ENCODE assay signal across 21 mouse cellular contexts in genomic region chr15:97854059-97854458, GRCm38 (mm10). TPM values are rescaled to one million over a fixed set of nuclear protein-coding genes. Genes with fewer than 3 reads are reported as not detected.
DNase-seq lines count a peak whose midpoint lies in the region; ATAC-seq and TF ChIP-seq lines count a peak whose summit lies in the region.
"Had no signal": no experiment of that assay in that cellular context is flagged by ENCODE, and none has a peak within 500 bp of the region (broad histone marks: within the 10 kb centered on the region; RNA-seq: fewer than 3 reads in every experiment).

No protein-coding gene starts in this region.

- no peak overlapping the region for H3K9ac ChIP-seq in hindbrain, postnatal 0 days (replicated peaks; ENCODE audit: low read length)
- no peak overlapping the region for H3K9ac ChIP-seq in hindbrain, embryonic 13.5 days
- no peak overlapping the region for H3K9ac ChIP-seq in liver, embryonic 14.5 days (replicated peaks)
- H3K9ac ChIP-seq in stomach, postnatal 0 days (ENCODE audit: low read length), result no peak overlapping the region
- H3K9ac ChIP-seq: embryonic facial prominence, embryonic 12.5 days; limb, embryonic 15.5 days; midbrain, embryonic 15.5 days had no signal

- TF ChIP-seq EP300 in liver, embryonic 14.5 days (IDR thresholded peaks at IDR 0.05; ENCODE audit: low read depth), result no peak
- no peak for TF ChIP-seq EP300 in stomach, postnatal 0 days (optimal IDR thresholded peaks at IDR 0.05)

- no peaks in the 10 kb centered on the region for H3K36me3 ChIP-seq in hindbrain, postnatal 0 days (ENCODE audit: insufficient read depth, low read length)
- H3K36me3 ChIP-seq in hindbrain, embryonic 13.5 days, result no peaks in the 10 kb centered on the region
- no peaks in the 10 kb centered on the region for H3K36me3 ChIP-seq in liver, embryonic 14.5 days (replicated peaks; ENCODE audit: control insufficient read depth, insufficient read depth, low read depth)
- H3K36me3 ChIP-seq in stomach, postnatal 0 days (ENCODE audit: control insufficient read depth, insufficient read depth, low read length), result no peaks in the 10 kb centered on the region
- H3K36me3 ChIP-seq: embryonic facial prominence, embryonic 12.5 days; limb, embryonic 15.5 days; midbrain, embryonic 15.5 days had no signal

- 38% methylated on average over 8 of the region's 8 CpGs for WGBS in hindbrain, postnatal 0 days
- 39% methylated on average over 8 of the region's 8 CpGs for WGBS in hindbrain, embryonic 13.5 days
- 35% methylated on average over 8 of the region's 8 CpGs for WGBS in liver, embryonic 14.5 days (ENCODE audit: insufficient replicate concordance)
- 48% methylated on average over 8 of the region's 8 CpGs for WGBS in stomach, postnatal 0 days

- H3K9me3 ChIP-seq in hindbrain, postnatal 0 days (ENCODE audit: low read length), result no peaks in the 10 kb centered on the region
- no peaks in the 10 kb centered on the region for H3K9me3 ChIP-seq in hindbrain, embryonic 13.5 days
- no peaks in the 10 kb centered on the region for H3K9me3 ChIP-seq in liver, embryonic 14.5 days (ENCODE audit: control insufficient read depth, low read length)
- no peaks in the 10 kb centered on the region for H3K9me3 ChIP-seq in stomach, postnatal 0 days (ENCODE audit: control insufficient read depth, low read length)
- H3K9me3 ChIP-seq: embryonic facial prominence, embryonic 12.5 days; limb, embryonic 15.5 days; midbrain, embryonic 15.5 days had no signal

- DNase-seq in hindbrain, postnatal 0 days (ENCODE audit: low spot score), result no peak
- no peak for DNase-seq in liver, embryonic 14.5 days (ENCODE audit: low read depth in 3 of 3, low spot score in 3 of 3)
- DNase-seq in liver, result no peak
- DNase-seq in thymus, postnatal 14 days, result peak; percentile 19
- DNase-seq in thymus, adult 18-20 months, result no peak
- DNase-seq in stomach, postnatal 0 days (ENCODE audit: low spot score), result no peak
- DNase-seq in right cerebral cortex, adult 2 months (ENCODE audit: low spot score in 2 of 2), result no peak
- DNase-seq: adrenal gland, adult 8-10 months; cerebellum, adult 18-20 months; cerebellum, postnatal 14 days; heart, postnatal 10 days; kidney, adult 8-10 months; lung, adult 18-20 months; lung, postnatal 36 days; thymus, postnatal 25 days had no signal

- no peaks in the 10 kb centered on the region for H3K27me3 ChIP-seq in hindbrain, postnatal 0 days (ENCODE audit: insufficient read depth, low read length)
- H3K27me3 ChIP-seq in hindbrain, embryonic 13.5 days, result no peaks in the 10 kb centered on the region
- no peaks in the 10 kb centered on the region for H3K27me3 ChIP-seq in liver, embryonic 14.5 days (ENCODE audit: control insufficient read depth, insufficient read depth, low read length)
- H3K27me3 ChIP-seq in stomach, postnatal 0 days (ENCODE audit: control insufficient read depth, insufficient read depth, low read length), result no peaks in the 10 kb centered on the region
- H3K27me3 ChIP-seq: embryonic facial prominence, embryonic 12.5 days; limb, embryonic 15.5 days; midbrain, embryonic 15.5 days had no signal

- no peak overlapping the region for H3K27ac ChIP-seq in hindbrain, postnatal 0 days
- H3K27ac ChIP-seq in hindbrain, embryonic 13.5 days, result no peak overlapping the region
- no peak overlapping the region for H3K27ac ChIP-seq in liver, embryonic 14.5 days
- no peak overlapping the region for H3K27ac ChIP-seq in stomach, postnatal 0 days (replicated peaks)
- H3K27ac ChIP-seq: embryonic facial prominence, embryonic 12.5 days; limb, embryonic 15.5 days; midbrain, embryonic 15.5 days had no signal

- H3K4me2 ChIP-seq in hindbrain, postnatal 0 days (ENCODE audit: low read depth, low read length), result no peak overlapping the region
- no peak overlapping the region for H3K4me2 ChIP-seq in hindbrain, embryonic 13.5 days
- no peak overlapping the region for H3K4me2 ChIP-seq in liver, embryonic 14.5 days (ENCODE audit: low read depth)
- H3K4me2 ChIP-seq in stomach, postnatal 0 days (replicated peaks; ENCODE audit: low read depth), result no peak overlapping the region
- H3K4me2 ChIP-seq: embryonic facial prominence, embryonic 12.5 days; heart, embryonic 11.5 days; limb, embryonic 15.5 days; midbrain, embryonic 15.5 days had no signal

- TF ChIP-seq CTCF in hindbrain, postnatal 0 days (IDR thresholded peaks at IDR 0.05; ENCODE audit: low read depth), result peak; percentile 20; the same call in 1 of the 2 replicates
- TF ChIP-seq CTCF in liver, embryonic 14.5 days (IDR thresholded peaks at IDR 0.05; ENCODE audit: low read depth), result 0 out of 2 replicates have a peak, but pooled peaks have one; percentile 11
- peak; percentile 54 for TF ChIP-seq CTCF in stomach, postnatal 0 days (IDR thresholded peaks at IDR 0.05; ENCODE audit: low read depth)

- no peak overlapping the region for H3K4me3 ChIP-seq in hindbrain, postnatal 0 days (ENCODE audit: low read length)
- no peak overlapping the region for H3K4me3 ChIP-seq in hindbrain, embryonic 13.5 days
- no peak overlapping the region for H3K4me3 ChIP-seq in liver, embryonic 14.5 days (ENCODE audit: insufficient read depth in 1 of 2, low read depth in 2 of 2, low read length in 2 of 2)
- H3K4me3 ChIP-seq in stomach, postnatal 0 days (ENCODE audit: low read depth, low read length), result no peak overlapping the region
- H3K4me3 ChIP-seq: embryonic facial prominence, embryonic 12.5 days; limb, embryonic 15.5 days; midbrain, embryonic 15.5 days had no signal

- H3K4me1 ChIP-seq in hindbrain, postnatal 0 days (ENCODE audit: insufficient read depth, low read length), result no peaks in the 10 kb centered on the region
- H3K4me1 ChIP-seq in hindbrain, embryonic 13.5 days (replicated peaks), result no peaks in the 10 kb centered on the region; the same call in 1 of the 2 replicates
- H3K4me1 ChIP-seq in liver, embryonic 14.5 days (replicated peaks; ENCODE audit: control insufficient read depth in 2 of 2, insufficient read depth in 2 of 2, low read length in 1 of 2), result peaks cover 17 to 25% of the 10 kb centered on the region in 2 experiments
- H3K4me1 ChIP-seq in stomach, postnatal 0 days (replicated peaks; ENCODE audit: control insufficient read depth, insufficient read depth), result no peaks in the 10 kb centered on the region
- H3K4me1 ChIP-seq: embryonic facial prominence, embryonic 12.5 days had no signal

- ATAC-seq in hindbrain, postnatal 0 days, result no peak
- ATAC-seq in hindbrain, embryonic 13.5 days (ENCODE audit: low FRiP score), result no peak
- no peak for ATAC-seq in liver, embryonic 14.5 days (ENCODE audit: insufficient read depth)
- ATAC-seq in stomach, postnatal 0 days (ENCODE audit: low FRiP score, low TSS enrichment), result no peak
- ATAC-seq: activated CD4-positive, CD25-positive, alpha-beta regulatory T cell, adult 4 months; midbrain, embryonic 15.5 days had no signal

RNA-seq across cellular contexts. Expression of gene Hdac7, which starts 9.8 kb away (rescaled TPM):
- total RNA-seq in hindbrain, postnatal 0 days (2014; rRNA removed), result 23.6 and 28.6 TPM in 2 replicates
- polyA plus RNA-seq in hindbrain, postnatal 0 days (2015; fragmentation: Nextera tagmentation; extraction: Ambion mirVana), result 21.7 and 23.7 TPM in 2 replicates
- polyA plus RNA-seq in hindbrain, embryonic 13.5 days (2015; fragmentation: Nextera tagmentation; extraction: Ambion mirVana), result 27.9 and 28.1 TPM in 2 replicates
- polyA plus RNA-seq in liver, embryonic 14.5 days (2012; rRNA removed), result 8.6 and 11.3 TPM in 2 replicates
- polyA plus RNA-seq in liver, embryonic 14.5 days (2014; fragmentation: Nextera tagmentation; extraction: Ambion mirVana), result 4.7 and 6.6 TPM in 2 replicates
- 8.0 and 9.4 TPM in 2 replicates for polyA plus RNA-seq in stomach, postnatal 0 days (2015; fragmentation: Nextera tagmentation; extraction: Ambion mirVana)

RNA-seq across cellular contexts. Expression of gene Vdr, which starts 56.4 kb away (rescaled TPM):
- total RNA-seq in hindbrain, postnatal 0 days (2014; rRNA removed), result 0.26 and 0.29 TPM in 2 replicates
- polyA plus RNA-seq in hindbrain, postnatal 0 days (2015; fragmentation: Nextera tagmentation; extraction: Ambion mirVana), result 0.38 and 0.76 TPM in 2 replicates
- polyA plus RNA-seq in hindbrain, embryonic 13.5 days (2015; fragmentation: Nextera tagmentation; extraction: Ambion mirVana), result 0.04 and 0.06 TPM in 2 replicates
- 0.08 and 0.11 TPM in 2 replicates for polyA plus RNA-seq in liver, embryonic 14.5 days (2012; rRNA removed)
- 0.15 and 0.32 TPM in 2 replicates for polyA plus RNA-seq in liver, embryonic 14.5 days (2014; fragmentation: Nextera tagmentation; extraction: Ambion mirVana)
- 1.4 and 1.5 TPM in 2 replicates for polyA plus RNA-seq in stomach, postnatal 0 days (2015; fragmentation: Nextera tagmentation; extraction: Ambion mirVana)
